Mouse (Mus musculus): ENCODE data around the gene Maml2. TPM values are rescaled to one million over a fixed set of nuclear protein-coding genes. Genes with fewer than 3 reads are reported as not detected.

The Maml2 gene
- total RNA-seq, 2 experiments from 2014 or later = 6.7 to 8.5 TPM

GRCm38 (mm10) chr9:13474951-13475350 lies 177.2 kb downstream of the Maml2 start:
- intact Hi-C loops (cut with DNase I) = no loop called here
- DNase-seq (ENCODE audit: extremely low spot score in 1 of 2, low spot score in 2 of 2) = no peak

- intact Hi-C loops (cut with DNase I) = no loop called here
- DNase-seq (ENCODE audit: extremely low spot score in 1 of 2, low spot score in 2 of 2) = no peak
Observed at GRCm38 (mm10) chr9:13479275-13479674, 181.5 kb downstream of the Maml2 start.

GRCm38 (mm10) chr9:13483199-13484068 lies 185.7 kb downstream of the Maml2 start:
- intact Hi-C loops (cut with DNase I) = no loop called here

GRCm38 (mm10) chr9:13484267-13485240 lies 186.8 kb downstream of the Maml2 start:
- DNase-seq (ENCODE audit: extremely low spot score in 1 of 2, low spot score in 2 of 2) = peak in 1 of 2 experiments; percentile 7
- intact Hi-C loops (cut with DNase I) = no loop called here

More at GRCm38 (mm10) chr9:13483199-13484068, 185.7 kb downstream of the Maml2 start:
- DNase-seq (ENCODE audit: extremely low spot score in 1 of 2, low spot score in 2 of 2) = no peak

- intact Hi-C loops (cut with DNase I) = no loop called here
- no peak for DNase-seq (ENCODE audit: extremely low spot score in 1 of 2, low spot score in 2 of 2)
Observed at GRCm38 (mm10) chr9:13485914-13486313, 188.2 kb downstream of the Maml2 start.

GRCm38 (mm10) chr9:13491107-13491506 lies 193.3 kb downstream of the Maml2 start:
- no peak for DNase-seq (ENCODE audit: extremely low spot score in 1 of 2, low spot score in 2 of 2)
- intact Hi-C loops (cut with DNase I) = no loop called here

GRCm38 (mm10) chr9:13491854-13492620 lies 194.3 kb downstream of the Maml2 start:
- DNase-seq (ENCODE audit: extremely low spot score in 1 of 2, low spot score in 2 of 2) = no peak
- intact Hi-C loops (cut with DNase I) = no loop called here

- intact Hi-C loops (cut with DNase I) = no loop called here
- no peak for DNase-seq (ENCODE audit: extremely low spot score in 1 of 2, low spot score in 2 of 2)
Observed at GRCm38 (mm10) chr9:13492807-13493206, 195.1 kb downstream of the Maml2 start.

GRCm38 (mm10) chr9:13493746-13494145 lies 196.0 kb downstream of the Maml2 start:
- intact Hi-C loops (cut with DNase I) = no loop called here
- no peak for DNase-seq (ENCODE audit: extremely low spot score in 1 of 2, low spot score in 2 of 2)

GRCm38 (mm10) chr9:13495530-13495929 lies 197.8 kb downstream of the Maml2 start:
- DNase-seq (ENCODE audit: extremely low spot score in 1 of 2, low spot score in 2 of 2) = no peak
- intact Hi-C loops (cut with DNase I) = no loop called here

GRCm38 (mm10) chr9:13497016-13497415 lies 199.3 kb downstream of the Maml2 start:
- intact Hi-C loops (cut with DNase I) = no loop called here
- DNase-seq (ENCODE audit: extremely low spot score in 1 of 2, low spot score in 2 of 2) = no peak

- intact Hi-C loops (cut with DNase I) = no loop called here
- DNase-seq (ENCODE audit: extremely low spot score in 1 of 2, low spot score in 2 of 2) = peak in 1 of 2 experiments; percentile 29
Observed at GRCm38 (mm10) chr9:13497690-13498333, 200.1 kb downstream of the Maml2 start.

- DNase-seq (ENCODE audit: extremely low spot score in 1 of 2, low spot score in 2 of 2) = no peak
- intact Hi-C loops (cut with DNase I) = no loop called here
Observed at GRCm38 (mm10) chr9:13500045-13500444, 202.3 kb downstream of the Maml2 start.

GRCm38 (mm10) chr9:13505024-13505423 lies 207.3 kb downstream of the Maml2 start:
- no peak for DNase-seq (ENCODE audit: extremely low spot score in 1 of 2, low spot score in 2 of 2)
- intact Hi-C loops (cut with DNase I) = no loop called here

GRCm38 (mm10) chr9:13506956-13507821 lies 209.4 kb downstream of the Maml2 start:
- no peak for DNase-seq (ENCODE audit: extremely low spot score in 1 of 2, low spot score in 2 of 2)
- intact Hi-C loops (cut with DNase I) = no loop called here

GRCm38 (mm10) chr9:13507822-13508188 lies 210.0 kb downstream of the Maml2 start:
- DNase-seq (ENCODE audit: extremely low spot score in 1 of 2, low spot score in 2 of 2) = no peak
- intact Hi-C loops (cut with DNase I) = no loop called here

- intact Hi-C loops (cut with DNase I) = no loop called here
- no peak for DNase-seq (ENCODE audit: extremely low spot score in 1 of 2, low spot score in 2 of 2)
Observed at GRCm38 (mm10) chr9:13509751-13510150, 212.0 kb downstream of the Maml2 start.

All from left cerebral cortex, postnatal 10 days (tissue).